Mouse (Mus musculus): ENCODE results near the gene Tm4sf5. TPM values are rescaled to one million over a fixed set of nuclear protein-coding genes. Genes with fewer than 3 reads are reported as not detected.
A peak's percentile ranks its signal among the peaks of the same experiment; 100 is the strongest.
"Not testable (repeated sequence)": the region's sequence is repeated elsewhere in the genome, so short reads cannot be mapped to it uniquely, and the experiment has no call there.

Gene Tm4sf5
- total RNA-seq, 2 experiments from 2014 or later, result 1.0 TPM; not detected in 1

DNA sequence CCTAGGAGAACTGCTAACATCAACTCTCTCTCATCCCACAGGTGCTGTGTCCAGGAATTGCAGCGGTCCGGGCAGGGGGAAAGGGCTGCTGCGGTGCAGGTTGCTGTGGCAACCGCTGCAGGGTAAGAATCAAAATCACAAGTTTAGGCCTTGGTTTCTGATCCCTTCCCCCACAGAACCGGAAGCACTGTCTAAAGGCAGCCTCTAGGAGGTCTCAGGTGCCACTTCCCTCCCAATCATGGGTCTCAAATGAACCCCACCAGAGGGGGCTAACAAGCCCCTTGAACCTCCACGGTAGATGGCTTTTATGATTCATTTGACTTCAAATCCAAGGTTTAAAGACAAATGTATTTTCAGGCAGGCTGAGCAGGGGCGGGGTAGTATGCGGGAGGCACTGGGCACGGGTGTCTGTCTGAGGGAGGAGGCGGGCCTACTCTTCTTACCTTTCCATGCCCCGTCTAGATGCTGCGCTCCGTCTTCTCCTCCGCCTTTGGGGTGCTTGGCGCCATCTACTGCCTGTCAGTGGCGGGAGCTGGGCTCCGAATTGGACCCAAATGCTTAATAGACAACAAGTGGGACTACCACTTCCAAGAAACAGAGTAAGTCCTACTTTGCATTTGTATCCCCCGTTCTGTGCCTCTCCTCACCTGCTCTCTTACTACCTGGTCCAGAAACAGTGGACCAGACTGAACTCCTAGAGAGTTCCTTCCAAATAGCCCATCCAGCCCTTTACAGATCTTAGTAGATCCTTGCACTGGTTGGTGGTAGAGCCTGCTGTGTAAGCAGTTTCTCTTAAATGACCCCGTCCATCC is 4.9 kb downstream of the Tm4sf5 start:
- DNase-seq (ENCODE audit: low spot score in 2 of 2), result peak in 1 of 2 experiments; percentile 12

DNA sequence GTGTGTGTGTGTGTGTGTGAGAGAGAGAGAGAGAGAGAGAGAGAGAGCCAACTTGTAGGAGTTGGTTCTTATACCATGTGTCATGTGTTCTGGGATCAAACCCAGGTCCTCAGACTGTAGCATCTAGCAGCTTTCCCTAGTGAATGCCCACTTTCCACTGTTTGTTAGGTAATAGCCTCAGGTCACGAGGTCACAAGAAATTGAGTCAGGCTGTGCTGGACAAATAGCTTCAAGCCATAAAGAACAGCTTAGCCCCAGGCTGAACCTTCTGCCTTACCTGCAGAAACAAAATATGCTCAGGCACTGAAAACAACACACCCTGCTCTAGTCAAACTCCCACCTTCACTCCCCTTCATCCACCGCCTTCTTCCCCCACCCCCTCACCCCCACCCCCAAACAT is 6.2 kb downstream of the Tm4sf5 start:
- DNase-seq (ENCODE audit: low spot score in 2 of 2), result no peak

DNA sequence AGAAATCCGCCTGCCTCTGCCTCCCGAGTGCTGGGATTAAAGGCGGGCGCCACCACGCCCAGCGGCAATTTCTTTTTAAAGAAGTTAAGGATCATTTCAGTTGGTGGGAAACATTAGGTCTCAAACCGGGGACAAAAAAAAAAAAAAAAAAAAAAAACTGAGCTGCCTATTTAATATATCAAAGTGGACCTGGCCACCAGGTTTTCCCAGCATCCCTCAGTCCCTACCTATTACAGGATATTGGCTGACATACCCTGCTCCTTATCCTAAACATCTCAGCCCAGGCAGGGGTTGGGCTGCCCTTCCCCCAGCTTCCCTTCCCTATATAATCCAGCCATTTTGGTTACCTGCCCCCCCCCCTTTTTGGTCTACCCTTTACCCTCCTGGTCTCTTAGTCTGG is 6.8 kb downstream of the Tm4sf5 start:
- DNase-seq (ENCODE audit: low spot score in 2 of 2), result no peak

DNA sequence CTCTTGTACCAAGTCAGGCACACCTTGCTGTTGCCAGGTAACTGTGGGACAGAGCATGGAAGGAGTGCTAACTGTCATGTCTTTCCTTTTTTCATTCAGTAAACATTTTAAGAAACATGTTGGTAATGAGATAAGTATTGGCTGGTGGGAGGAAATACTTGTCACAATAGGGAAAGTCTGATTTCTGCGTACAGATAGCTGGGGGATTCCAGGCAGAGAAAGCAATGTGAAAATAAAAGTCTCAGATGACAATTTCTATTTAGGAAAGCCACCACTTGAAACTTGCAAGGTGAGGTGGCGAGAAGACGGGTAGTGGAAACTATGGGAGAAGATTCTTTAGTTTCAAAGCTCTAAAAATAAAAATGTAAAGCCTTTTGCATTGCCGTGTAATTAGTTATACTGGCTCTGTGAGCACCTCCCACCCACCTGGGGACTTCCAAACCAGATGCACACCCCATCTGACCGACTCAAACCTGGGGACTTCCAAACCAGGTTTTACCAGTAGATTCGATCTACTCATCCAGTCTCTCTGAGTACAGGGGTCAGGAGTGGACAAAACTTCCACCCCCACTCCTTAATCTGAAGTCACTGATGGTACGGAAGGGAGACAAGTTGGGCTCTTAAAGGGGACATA is 7.8 kb downstream of the Tm4sf5 start:
- DNase-seq (ENCODE audit: low spot score in 2 of 2), result no peak

DNA sequence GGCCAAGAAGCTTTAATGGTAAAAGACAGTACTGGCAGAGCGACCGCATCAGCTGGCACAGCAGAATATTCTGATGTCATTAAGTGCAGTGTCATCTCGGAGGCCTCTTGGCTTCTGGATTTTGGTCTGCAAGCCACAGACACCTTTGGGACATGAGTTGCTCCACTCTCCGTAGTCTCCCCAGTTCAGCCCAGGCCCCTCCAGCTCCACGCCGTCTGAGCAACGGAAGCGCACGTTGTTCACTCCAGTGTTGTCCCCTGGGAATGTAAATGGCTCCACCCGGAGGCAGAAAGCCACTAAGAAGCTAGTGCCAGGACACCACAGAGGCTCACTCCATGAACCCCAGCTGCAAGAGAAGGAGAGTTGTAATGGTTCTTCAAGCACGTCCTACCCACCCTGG is 8.5 kb downstream of the Tm4sf5 start:
- no peak for DNase-seq (ENCODE audit: low spot score in 2 of 2)

DNA sequence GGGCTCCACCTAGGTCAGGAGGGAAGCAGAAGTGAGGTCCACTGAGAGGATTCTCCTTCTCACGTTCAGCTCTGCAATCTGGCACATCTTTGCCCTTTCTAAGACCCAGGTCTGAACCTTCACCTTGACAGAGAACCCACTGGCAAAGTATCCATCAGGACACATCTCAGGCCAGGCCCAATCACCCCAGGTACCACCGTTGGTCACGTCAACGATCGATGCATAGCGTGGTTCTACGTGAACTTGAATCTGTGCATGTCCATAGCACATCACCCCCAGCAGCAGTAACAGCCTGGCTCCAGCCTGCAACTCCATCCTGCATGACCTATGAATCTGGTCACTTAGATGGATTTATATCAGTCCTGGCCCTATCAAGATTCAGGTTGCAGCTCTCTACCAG is 9.2 kb downstream of the Tm4sf5 start, which contains the start of gene Vmo1:
Gene Vmo1, minus strand, starts transcription at position 329 of the 400 bp plus-strand sequence.
- DNase-seq (ENCODE audit: low spot score in 2 of 2), result no peak

DNA sequence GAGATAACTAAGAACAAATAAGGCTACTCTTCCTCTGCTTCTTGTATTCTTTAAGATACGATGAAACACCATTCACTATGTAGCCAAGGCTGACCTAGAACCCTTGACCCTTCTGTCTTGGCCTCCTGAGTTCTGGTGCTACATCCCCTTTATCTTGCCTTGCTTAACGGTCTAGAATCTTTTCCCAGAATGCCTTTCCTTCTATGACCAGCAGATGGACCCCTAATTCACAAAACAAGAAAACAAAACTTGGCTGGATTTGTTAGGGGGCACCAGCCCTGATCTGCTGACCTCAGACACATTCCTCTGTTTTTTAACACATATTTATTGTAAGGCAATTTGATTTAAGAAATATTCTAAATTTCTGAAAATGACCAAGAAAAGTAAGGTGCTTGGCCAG is 11.3 kb downstream of the Tm4sf5 start:
- DNase-seq (ENCODE audit: low spot score in 2 of 2), result peak in 1 of 2 experiments; percentile 63

DNA sequence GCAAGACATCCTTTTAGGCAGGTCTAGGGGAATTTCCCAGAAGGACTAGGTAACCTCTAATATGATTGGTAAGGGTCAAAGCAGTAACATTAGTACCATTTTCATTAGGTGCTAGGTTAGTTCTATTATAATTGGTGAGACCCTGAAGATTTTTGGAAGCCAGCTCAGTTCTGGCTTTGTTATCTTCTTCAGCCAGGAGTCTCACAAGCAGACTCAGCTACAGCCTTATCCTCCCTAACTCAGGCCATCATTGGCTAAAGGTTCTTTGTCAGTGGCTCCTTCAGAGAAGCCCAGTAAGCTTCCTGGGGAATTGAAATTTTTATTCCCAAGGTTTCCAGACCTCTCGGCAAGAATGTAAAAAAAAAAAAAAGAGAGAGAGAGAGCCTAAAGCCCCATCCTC is 13.4 kb downstream of the Tm4sf5 start:
- no peak for DNase-seq (ENCODE audit: low spot score in 2 of 2)

DNA sequence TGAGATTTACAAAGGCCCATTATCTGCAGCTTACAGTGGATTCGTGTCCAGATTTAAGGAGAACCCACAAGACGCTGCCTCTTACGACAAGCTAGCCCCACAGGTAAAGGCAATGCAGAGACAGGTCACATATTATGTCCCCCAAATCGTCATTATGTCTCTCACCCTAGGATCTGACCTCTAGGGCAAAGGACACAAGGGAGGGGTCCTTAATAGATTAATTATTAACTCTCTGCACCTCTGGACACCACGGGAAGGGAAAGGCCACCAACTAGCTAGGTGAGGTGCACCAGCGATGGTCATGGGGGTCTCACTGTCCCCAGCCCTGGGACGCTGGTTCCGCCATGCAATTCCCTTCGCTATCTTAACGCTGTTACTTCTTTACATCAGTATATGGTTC is 13.9 kb downstream of the Tm4sf5 start, which contains the start of gene Gltpd2:
Gene Gltpd2, plus strand, starts transcription at position 274 of the 400 bp plus-strand sequence.
- no peak for DNase-seq (ENCODE audit: low spot score in 2 of 2)

DNA sequence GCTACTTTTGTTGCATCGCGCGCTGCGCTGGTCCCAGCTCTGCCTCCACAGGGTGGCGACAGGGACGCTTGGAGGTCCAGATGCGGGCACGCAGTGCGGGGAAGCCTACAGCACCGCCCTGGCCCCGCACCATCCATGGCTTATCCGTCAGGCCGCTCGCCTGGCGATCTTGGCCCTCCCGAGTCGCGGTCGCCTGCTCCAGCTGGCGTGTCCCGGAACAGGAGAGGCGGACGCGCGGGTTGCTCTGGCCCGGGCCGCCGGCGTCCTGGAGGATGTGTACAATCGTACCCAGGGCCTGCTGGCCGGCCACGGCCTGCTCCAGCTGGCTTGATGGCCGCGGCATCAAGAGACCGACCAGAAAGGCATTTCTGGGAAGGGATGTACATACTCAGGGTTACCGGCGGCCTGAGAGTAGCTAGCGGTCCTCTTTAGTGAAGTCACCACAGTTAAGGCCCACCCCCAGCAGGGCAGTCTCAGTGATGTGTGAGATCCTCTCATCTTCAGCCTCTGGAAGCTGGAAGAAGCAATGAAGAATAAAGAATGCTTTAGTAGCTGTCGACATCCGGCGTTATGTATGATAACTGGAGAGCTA is 15.2 kb downstream of the Tm4sf5 start:
- no peak for DNase-seq (ENCODE audit: low spot score in 2 of 2)

DNA sequence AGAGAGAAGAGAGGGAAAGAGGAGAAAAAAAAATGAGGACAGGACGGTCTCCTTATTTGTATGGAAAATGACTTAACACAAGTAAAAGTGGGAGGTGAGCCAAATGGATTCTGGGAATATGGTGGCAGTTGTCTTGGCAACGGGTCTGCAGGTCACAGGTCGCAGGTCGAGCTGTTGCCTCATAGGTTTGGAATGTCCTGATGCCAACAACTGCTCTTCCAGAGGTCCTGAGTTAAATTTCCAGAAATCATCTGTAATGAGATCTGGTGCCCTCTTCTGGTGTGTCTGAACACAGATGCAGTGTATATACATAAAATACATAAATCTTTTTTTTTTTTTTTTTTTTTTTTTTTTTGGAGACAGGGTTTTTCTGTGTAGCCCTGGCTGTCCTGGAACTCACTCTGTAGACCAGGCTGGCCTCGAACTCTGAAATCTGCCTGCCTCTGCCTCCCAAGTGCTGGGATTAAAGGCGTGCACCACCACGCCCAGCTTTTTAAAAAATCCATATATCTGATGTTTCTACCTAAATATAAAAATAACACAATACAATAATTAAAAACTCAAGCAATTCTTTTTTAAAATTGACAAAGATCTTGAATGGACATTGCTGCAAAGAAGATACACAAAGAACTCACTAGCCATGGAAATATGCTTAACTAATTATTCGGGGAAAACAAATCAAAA is 18.4 kb downstream of the Tm4sf5 start:
- not testable (repeated sequence) for DNase-seq (ENCODE audit: low spot score in 2 of 2)

DNA sequence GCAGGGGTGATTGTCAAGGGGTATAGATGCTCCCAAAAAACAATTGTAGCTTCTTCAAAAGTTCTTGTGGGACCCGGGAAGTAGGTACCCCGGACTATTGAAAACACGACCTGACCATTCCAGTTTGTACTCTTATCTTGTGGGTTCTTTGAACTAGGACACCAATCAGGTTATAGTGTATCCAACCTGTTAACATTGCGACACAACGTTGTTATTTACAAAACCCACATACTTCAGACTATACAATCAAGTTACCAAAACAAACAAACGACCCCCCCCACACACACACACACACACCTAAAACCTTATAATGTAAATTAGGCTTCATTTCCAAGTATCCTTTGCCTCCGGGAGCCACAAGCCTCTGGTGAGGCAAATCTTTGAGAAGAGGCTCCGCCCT is 19.7 kb downstream of the Tm4sf5 start:
- no peak for DNase-seq (ENCODE audit: low spot score in 2 of 2)

DNA sequence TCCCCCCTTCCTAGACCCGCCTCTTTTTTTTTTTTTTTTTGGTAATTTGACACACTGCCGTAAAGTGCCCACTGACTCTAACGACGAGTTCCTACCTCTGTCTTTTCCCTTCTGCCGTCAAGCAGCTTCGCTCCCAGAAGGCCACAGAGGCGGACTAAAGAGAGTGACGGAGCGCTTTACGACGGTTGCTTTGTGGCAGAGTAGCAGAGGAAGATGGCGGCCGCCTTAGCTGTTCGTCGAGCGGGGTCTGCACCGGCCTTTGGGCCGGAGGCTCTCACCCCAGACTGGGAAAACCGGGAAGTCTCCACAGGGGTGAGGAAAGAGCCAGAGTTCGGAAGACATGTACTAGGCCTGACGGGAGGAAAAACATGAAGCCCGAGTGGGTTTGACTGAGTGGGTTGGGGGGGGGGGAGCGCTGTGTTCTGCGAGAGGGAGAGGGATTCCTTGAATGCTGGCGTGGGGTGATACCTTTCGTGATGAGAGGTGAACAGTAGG is 20.2 kb downstream of the Tm4sf5 start, which contains the start of gene Psmb6:
Gene Psmb6, plus strand, starts transcription at position 184 of the 495 bp plus-strand sequence.
- peak; percentile 88 to 96 for DNase-seq (ENCODE audit: low spot score in 2 of 2)

DNA sequence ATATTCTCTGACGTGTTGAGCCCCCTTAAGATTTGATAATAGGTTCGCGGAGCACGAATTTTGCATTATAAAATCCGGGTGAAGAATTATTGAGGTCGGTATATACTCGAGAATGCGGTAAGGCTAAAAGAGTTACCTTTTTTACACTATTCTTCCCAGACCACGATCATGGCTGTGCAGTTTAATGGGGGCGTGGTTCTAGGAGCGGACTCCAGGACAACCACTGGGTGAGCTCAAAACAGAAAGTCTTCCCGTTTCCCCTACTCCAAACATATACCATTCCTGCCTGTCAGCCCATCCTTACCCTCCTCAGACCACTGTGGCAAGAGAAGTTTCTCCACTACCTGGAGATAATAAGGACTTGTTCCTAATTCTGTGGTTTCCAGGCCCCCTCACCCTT is 20.7 kb downstream of the Tm4sf5 start:
- no peak for DNase-seq (ENCODE audit: low spot score in 2 of 2)

DNA sequence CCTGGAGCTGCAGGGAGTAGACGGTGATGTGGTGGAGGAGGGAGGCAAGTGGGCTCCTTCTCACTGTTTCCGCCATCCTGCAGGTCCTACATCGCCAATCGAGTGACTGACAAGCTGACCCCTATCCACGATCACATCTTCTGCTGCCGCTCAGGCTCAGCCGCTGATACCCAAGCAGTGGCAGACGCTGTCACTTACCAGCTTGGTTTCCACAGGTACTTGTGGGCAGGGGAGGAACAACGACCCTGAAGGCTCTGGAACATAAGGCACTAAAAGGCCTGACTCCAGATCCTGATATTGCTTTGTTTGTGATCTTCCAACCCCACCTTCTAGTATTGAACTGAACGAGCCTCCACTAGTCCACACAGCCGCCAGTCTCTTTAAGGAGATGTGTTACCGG is 21.2 kb downstream of the Tm4sf5 start:
- DNase-seq (ENCODE audit: low spot score in 2 of 2), result no peak

DNA sequence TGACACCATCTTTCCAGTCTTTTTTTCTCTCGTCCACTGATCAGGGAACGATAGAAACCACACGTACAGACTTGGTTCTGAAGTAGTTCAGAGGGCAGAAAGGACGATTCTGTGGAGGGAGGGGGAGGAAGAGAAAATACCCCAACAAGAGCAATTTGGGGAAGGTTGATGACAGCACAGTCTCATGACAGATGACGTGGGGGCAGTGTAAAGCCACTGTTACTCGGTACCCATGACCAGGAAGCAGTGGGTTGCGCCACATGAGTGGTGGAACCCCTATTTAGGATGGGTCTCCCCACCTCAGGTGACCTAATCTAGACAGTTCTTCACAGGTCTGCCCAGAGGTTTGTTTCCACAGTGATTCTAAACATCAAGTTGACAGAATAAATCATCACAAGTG is 23.6 kb downstream of the Tm4sf5 start:
- no peak for DNase-seq (ENCODE audit: low spot score in 2 of 2)

DNA sequence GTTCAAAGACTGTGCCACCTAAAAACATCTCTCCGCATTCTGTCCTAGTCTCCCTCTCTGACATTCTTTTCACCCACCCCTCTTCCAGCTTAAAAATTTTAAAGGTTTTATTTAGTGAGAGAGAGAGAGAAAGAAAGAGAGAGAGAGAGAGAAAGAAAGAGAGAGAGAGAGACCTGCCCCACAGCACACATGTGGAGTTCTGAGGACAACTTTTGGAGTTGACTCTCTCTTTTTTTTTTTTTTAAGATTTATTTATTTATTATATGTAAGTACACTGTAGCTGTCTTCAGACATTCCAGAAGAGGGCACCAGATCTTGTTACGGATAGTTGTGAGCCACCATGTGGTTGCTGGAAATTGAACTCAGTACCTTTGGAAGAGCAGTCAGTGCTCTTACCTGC is 26.0 kb downstream of the Tm4sf5 start:
- not testable (repeated sequence) for DNase-seq (ENCODE audit: low spot score in 2 of 2)

DNA sequence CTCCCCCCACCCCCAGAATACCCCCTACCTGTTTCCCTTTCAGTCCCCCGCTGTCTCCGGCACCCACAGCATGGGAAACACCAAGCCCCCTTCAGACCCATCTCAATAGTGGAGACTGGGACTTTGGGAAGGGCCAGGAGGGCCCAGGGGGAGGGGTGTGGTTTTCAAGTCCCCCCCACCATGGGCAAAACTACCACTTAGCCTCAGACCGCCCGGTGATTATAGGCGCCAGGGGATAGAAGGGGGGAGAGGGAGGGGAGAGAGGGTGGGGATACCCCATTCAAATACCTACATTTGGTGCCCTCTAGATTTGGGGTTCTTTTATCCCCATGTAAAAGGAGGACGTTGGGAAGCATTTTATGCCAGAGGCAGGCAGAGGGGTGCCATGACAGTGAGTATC is 27.8 kb downstream of the Tm4sf5 start, which contains the start of gene Gm40193:
Gene Gm40193, minus strand, starts transcription at position 101 of the 400 bp plus-strand sequence.
- DNase-seq (ENCODE audit: low spot score in 2 of 2), result no peak

DNA sequence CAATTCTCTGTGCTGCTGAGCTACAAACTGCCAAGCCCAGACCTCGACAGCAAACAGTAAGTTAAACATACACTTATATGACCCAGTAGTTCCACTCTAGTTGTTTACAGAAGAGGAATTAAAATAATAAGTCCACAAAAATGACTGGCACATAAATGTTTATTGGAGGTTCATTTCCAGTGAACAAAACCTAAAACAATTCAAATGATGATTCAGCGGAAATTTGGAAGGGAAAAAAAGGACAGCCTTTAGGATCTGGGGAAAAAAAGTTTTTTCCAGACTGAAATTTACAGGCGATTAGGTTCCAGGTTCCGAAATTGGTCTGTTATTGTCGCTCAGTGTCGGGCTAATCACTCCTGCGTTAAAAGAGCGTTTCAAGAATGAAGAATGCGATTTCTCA is 34.4 kb downstream of the Tm4sf5 start:
- DNase-seq (ENCODE audit: low spot score in 2 of 2), result no peak

DNA sequence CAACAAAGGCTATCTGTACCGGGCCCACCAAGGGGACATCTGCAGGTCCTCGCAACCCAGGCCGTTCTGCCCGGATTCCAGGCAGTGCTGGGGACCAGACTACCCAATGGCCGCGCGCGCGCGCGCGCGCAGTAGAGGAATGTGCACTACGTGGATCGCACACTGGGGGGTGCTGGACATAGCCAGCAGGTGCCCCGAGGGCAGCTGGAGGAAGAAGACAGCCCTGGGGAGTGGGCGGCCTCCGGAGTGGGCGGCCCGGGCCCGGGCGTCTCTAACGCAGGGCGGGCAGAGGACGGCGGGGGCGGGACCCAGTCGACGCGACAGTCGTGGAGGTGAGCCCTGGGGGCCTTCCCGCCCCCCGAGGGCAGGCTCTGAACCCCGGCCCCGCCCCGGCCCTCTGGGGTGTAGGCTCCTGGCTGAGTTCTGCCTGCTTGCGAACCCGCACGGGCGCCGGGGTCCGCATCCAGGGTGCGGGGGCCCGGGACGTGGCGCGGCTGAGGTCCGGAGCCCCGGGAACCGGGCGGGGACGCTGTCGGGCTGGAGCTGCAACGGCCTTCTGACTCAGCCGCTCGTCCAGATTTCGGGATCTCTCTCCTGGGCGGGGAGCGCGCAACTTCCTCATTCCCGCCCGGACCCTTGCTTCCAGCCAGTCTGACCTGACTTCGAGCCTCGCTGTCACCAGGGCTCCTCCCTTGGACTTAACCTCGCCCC is 35.0 kb downstream of the Tm4sf5 start, which contains the start of gene Pld2:
Gene Pld2, plus strand, starts transcription at position 188 of the 711 bp plus-strand sequence.
- peak; percentile 76 to 78 for DNase-seq (ENCODE audit: low spot score in 2 of 2)

All from layer of hippocampus, postnatal 14 days (tissue).